Mouse (Mus musculus) CD8-positive naive resting alpha-beta T cell, adult 2 months (primary cell): ENCODE data around the gene Dok4.

Experiments
- DNase-seq, 2 experiments: peaks; one replicate each; pipeline ENCODE4 v3.0.0; 2022; ENCODE audit warnings: low read depth in 2 of 2, low spot score in 2 of 2

The Dok4 gene

GRCm38 (mm10) chr8:94876197-94876730, at the start of gene Dok4:
Gene Dok4, minus strand, starts transcription at chr8:94876330.
- DNase-seq = peak; percentile 44 to 56

DNA sequence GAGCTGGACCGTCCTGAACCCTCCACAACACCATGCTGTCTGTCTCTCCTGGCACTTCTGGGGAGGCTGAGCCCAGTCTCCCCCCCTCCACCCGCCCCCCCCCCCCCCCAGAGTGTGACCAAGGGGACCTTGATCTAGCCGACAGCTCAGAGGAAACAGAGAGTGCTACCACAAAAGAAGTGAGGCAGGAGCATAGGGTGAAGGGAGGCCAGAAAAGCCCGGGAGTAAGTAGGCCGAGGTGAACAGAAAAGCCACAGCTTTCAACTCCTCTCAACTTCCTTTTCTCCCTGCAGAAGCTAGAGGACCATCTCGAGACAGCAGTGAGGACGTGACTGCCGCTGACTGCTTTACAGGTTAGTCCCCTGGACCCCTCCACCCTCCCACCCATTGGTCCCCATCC, 47.3 kb upstream of the Dok4 start, which contains the start of gene Adgrg5:
Gene Adgrg5 (plus strand): TSS at position 290 of the 400 bp plus-strand sequence.
- DNase-seq = no peak

- DNase-seq = no peak
Measured at GRCm38 (mm10) chr8:94922602-94923001, 46.5 kb upstream of the Dok4 start.

- DNase-seq = no peak
Measured at GRCm38 (mm10) chr8:94922176-94922575, 46.0 kb upstream of the Dok4 start.

GRCm38 (mm10) chr8:94919256-94919655, 43.1 kb upstream of the Dok4 start:
- DNase-seq = peak; percentile 37 to 69

DNA sequence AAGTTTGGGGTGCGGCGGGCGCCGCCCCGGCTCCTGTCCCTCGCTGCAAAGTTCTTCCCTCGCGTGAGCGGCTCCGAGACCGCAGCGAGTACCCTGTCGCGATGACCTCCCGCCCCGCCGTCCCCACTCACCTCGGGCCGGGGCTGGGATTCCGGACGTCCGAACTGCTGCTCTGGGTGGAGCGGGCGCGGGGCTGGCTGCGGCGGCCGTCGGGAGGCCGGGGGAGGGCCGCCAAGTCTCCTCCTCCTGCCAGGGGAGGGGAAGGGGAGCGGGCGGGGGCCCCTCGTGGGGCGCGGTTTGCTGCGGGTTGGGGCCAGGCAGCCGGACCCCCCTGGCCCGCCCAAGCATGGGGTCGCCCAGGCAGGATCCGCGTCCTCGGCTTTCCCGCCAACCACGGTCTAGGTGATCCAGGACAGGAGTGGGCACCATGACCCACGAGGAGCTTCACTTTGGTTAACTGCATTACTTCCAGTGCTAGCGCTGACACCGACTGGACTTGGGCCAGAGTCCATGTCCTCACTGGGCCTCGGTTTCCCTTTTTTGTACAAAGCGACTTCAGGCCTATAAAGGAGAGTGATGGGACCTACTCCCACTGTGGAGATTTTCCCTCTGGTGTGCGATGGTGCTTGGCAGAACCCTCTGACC, 41.8 kb upstream of the Dok4 start, which contains the start of gene Ccdc102a:
Gene Ccdc102a (minus strand): TSS at position 248 of the 645 bp plus-strand sequence.
- no peak for DNase-seq

DNA sequence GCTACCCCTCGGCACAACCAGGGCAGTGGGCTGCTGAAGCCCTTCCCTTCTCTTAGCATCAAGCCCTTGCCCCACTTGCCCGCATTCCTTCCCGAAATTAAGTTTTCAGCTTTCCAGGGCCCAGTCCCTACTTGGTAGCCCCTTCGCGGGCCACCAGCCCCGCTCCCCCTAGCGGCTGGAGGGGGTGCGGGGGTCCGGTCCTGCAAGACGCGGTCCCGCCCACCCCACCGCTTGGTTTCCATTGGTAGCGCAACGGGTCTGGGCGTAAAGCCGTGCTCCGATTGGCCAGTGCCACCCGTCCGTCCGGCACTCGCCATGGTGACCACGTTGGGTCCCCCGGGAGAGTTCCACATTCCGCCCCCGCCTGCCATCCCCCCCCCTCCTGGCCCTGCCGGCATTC, 41.2 kb upstream of the Dok4 start:
- peak; percentile 70 to 79 for DNase-seq

GRCm38 (mm10) chr8:94916960-94917324, 40.8 kb upstream of the Dok4 start:
- no peak for DNase-seq

GRCm38 (mm10) chr8:94916311-94916959, 40.3 kb upstream of the Dok4 start:
- DNase-seq = no peak

- no peak for DNase-seq
Measured at GRCm38 (mm10) chr8:94914701-94915101, 38.6 kb upstream of the Dok4 start.

DNA sequence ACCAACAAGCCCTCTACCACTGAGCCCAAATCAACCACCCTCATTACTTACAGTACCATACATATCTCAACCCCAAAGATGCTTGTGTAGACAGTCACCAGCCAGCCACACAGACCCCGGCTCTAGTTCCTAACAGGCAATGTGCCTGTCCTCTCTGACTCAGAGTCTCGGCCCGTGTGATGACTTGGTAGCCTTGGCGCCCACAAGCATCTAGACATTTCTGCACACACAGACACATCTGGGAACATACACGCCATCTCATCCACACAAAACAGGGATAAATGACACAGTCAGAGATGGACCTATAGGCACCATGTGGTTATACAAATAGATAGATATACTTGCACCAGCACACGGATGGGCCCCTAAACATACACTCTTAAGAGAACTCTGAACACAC, 38.1 kb upstream of the Dok4 start:
- DNase-seq = no peak

GRCm38 (mm10) chr8:94913061-94913660, 37.0 kb upstream of the Dok4 start:
- no peak for DNase-seq

DNA sequence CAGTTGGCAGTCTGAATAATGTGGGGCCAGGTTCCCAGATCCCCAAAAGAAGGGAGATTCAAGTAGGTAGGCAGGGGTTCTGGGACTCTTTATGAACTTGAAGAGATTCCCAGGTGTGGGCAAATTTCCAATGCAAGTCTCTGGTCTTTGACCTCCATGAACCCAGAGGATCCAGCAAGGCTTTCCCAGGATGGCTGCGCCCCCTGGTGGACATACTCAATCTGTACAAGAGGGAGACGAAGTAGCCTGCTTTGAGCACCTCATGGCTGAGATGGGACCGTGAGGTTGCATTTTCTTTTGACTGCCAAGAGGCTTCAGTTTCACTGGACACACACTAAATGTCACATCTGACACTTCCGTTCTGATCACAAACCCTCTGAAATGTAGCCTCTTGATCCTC, 32.7 kb upstream of the Dok4 start:
- DNase-seq = peak; percentile 67 to 70

DNA sequence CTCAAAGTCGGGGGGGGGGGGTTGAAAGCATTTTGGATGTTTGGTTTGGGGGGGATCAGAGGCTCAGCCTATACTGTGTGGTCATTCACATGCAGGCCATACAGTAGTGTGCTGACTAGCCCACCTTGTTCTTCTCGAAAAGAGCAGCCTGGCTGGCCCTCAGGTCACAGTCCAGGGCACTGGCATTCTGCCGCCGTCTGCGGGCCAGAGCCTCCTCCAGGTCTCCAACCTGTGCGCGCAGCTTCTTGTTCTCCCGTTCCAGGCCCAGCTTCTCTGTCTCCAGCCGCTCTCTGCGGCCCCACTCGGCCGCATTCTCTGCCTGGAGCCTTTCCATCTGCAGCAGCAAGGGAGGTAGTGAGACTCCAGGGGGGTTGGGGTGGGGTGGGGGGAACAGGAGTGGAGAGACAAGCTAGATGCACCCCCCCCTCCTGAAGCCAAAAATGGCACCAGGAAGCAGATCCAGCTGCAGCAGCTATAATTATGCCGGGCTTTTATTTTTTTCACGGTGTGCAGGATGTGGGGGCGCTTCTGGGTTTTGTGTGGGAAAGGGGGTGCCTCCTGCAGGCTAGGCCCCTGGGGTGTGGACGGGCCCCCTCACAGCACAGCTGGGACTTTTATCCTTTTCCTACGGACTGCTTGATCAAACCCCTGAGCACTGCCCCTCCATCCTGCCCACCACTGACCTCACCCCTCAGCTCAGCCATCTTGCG, 31.6 kb upstream of the Dok4 start:
- DNase-seq = no peak

DNA sequence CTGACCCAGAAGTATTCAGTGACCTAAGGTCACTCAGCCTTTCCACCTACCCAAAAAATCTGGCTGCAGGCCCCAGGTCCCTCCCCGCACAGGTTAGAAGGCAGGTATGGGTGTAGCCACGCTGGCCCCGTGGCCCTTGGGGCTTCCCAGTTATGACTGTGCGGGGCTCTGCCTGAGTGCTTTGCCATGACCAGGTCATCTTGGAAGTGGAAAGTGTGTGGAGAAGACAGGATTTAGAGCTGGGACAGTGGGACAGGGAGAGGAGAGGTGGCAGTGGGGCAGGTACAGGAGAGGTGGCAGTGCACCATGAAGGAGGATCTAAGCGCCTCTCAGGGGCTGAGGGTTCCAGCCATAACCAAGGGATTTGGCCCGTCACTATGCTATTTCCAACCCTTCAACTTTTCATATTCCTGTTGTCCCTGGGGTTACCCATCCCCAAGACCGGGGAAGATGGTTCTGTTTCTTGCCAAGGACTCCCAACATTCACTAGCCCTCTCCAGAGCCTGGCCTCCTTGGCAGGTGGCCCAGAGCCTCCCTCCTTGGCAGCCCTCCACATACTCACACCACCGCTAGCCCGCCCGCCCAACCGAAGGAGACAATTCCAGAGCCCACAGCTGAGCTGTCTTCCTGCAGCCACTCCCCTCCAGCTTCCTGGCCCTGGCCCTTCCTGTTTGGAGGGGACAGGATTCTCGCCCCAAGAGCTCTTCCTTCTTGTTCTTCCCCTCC, 28.5 kb upstream of the Dok4 start:
- no peak for DNase-seq

- no peak for DNase-seq
Measured at GRCm38 (mm10) chr8:94903709-94904108, 27.6 kb upstream of the Dok4 start.

DNA sequence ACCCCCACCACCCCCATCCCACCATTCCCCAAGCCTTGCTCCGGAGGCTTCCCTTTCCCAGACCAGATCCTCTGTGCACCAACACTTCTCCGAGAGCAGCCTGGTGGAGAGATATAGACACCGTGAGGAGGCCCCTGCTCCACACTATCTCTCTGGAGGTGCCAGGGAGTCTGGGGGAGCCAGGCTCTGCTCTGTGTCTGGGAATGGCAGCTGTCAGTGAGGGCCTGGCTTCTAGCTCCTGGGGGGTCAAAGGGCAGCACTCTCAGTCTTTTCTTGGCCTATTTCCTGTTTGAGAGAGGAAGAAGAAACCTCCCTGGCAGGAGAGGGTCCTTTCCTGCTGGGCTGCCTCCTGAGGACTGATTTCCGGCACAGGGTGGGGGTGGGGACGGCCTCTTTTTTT, 24.9 kb upstream of the Dok4 start:
- DNase-seq = no peak

- no peak for DNase-seq
Measured at GRCm38 (mm10) chr8:94900617-94901016, 24.5 kb upstream of the Dok4 start.

DNA sequence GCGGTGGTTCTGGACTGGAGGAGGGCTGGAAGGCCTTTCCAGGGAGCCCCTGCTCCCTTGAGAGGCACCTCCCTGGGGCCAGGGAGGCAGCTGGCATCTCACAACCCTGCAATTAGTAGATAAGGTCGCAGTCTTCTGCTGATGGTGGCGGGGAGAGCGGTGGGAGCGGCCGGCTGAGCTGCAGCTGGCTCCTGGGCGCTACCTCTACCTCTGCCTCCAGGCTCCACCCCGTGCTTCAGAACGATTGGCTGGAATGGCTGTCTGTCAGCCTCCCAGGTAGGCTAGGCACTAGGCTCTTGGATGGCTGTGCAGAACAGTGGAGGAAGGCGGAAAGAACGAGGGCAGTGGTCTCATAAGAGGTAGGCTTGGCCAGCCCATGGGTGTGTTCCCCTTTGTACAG, 23.1 kb upstream of the Dok4 start:
- DNase-seq = no peak

- DNase-seq = no peak
Measured at GRCm38 (mm10) chr8:94892917-94893316, 16.8 kb upstream of the Dok4 start.
